Mouse (Mus musculus) MEL (cell line): ENCODE data around the gene Nsmf.

Experiments used
- CTCF ChIP-seq, 3 experiments: IDR thresholded peaks in 2 of 3; conservative IDR thresholded peaks in 1 of 3; 2 replicates each; pipeline ENCODE4 v1.5.1; 2011 to 2012; ENCODE audit warnings: low read length in 3 of 3, low read depth in 2 of 3, mild to moderate bottlenecking in 2 of 3, improper control_type of control experiment in 1 of 3, inconsistent platforms in 1 of 3, mixed read lengths in 1 of 3, moderate library complexity in 1 of 3; ENCODE audit not compliant: control insufficient read depth in 1 of 3, insufficient read depth in 1 of 3, poor library complexity in 1 of 3, severe bottlenecking in 1 of 3
- EP300 ChIP-seq, 2 experiments: IDR thresholded peaks; 2 replicates each; pipeline ENCODE4 v1.6.1; 2011; ENCODE audit warnings: improper control_type of control experiment in 2 of 2, low read length in 2 of 2, low read depth in 1 of 2, mild to moderate bottlenecking in 1 of 2
- ETS1 ChIP-seq: IDR thresholded peaks from 2 replicates; pipeline ENCODE4 v1.6.1; 2012; ENCODE audit warnings: low read depth, mild to moderate bottlenecking, inconsistent platforms, low read length, improper control_type of control experiment, moderate library complexity
- GABPA ChIP-seq: IDR thresholded peaks from 2 replicates; pipeline ENCODE4 v1.6.1; 2012; ENCODE audit warnings: low read depth, mild to moderate bottlenecking, inconsistent platforms, low read length, improper control_type of control experiment, moderate library complexity
- KAT2A ChIP-seq: conservative IDR thresholded peaks from 2 replicates; pipeline ENCODE4 v1.6.1; 2012; ENCODE audit warnings: low read depth, low read length, improper control_type of control experiment, inconsistent platforms
- MAX ChIP-seq: IDR thresholded peaks from 2 replicates; pipeline ENCODE4 v1.6.1; 2011; ENCODE audit warnings: low read length, improper control_type of control experiment
- MYB ChIP-seq: IDR thresholded peaks from 2 replicates; pipeline ENCODE4 v1.6.1; 2011; ENCODE audit warnings: mild to moderate bottlenecking, low read depth, low read length, improper control_type of control experiment
- POLR2A ChIP-seq, 2 experiments: IDR thresholded peaks; 2 replicates each; pipeline ENCODE4 v1.6.1; 2011 to 2012; ENCODE audit warnings: low read length in 2 of 2, mild to moderate bottlenecking in 2 of 2, control low read depth in 1 of 2, improper control_type of control experiment in 1 of 2, low read depth in 1 of 2, moderate library complexity in 1 of 2; ENCODE audit not compliant: control insufficient read depth in 1 of 2, insufficient read depth in 1 of 2, poor library complexity in 1 of 2
- RAD21 ChIP-seq: IDR thresholded peaks from 2 replicates; pipeline ENCODE4 v1.6.1; 2011; ENCODE audit warnings: mild to moderate bottlenecking, low read depth, low read length, improper control_type of control experiment
- TBP ChIP-seq: IDR thresholded peaks from 2 replicates; pipeline ENCODE4 v1.8.0; 2011; ENCODE audit warnings: low read depth, low read length, improper control_type of control experiment
- TCF12 ChIP-seq: IDR thresholded peaks from 2 replicates; pipeline ENCODE4 v1.6.1; 2014; ENCODE audit warnings: low read depth, mild to moderate bottlenecking, inconsistent platforms, low read length, improper control_type of control experiment, moderate library complexity
- ZNF384 ChIP-seq: IDR thresholded peaks from 2 replicates; pipeline ENCODE4 v1.6.1; 2012; ENCODE audit warnings: low read depth, mild to moderate bottlenecking, inconsistent platforms, low read length, improper control_type of control experiment

- TF ChIP-seq RAD21 (no peak), TBP (no peak), CTCF (IDR thresholded peaks at IDR 0.05 in 2 of 3, conservative IDR thresholded peaks at IDR 0.05 in 1 of 3; ENCODE audit: control insufficient read depth in 1 of 3, insufficient read depth in 1 of 3, low read depth in 2 of 3, low read length in 3 of 3, poor library complexity in 1 of 3, severe bottlenecking in 1 of 3) (no peak), POLR2A (IDR thresholded peaks at IDR 0.05; ENCODE audit: control insufficient read depth in 1 of 2, insufficient read depth in 1 of 2, low read depth in 1 of 2, low read length in 2 of 2, poor library complexity in 1 of 2) (no peak), ZNF384 (no peak), EP300 (IDR thresholded peaks at IDR 0.05; ENCODE audit: low read depth in 1 of 2, low read length in 2 of 2) (no peak), TCF12 (no peak), MAX (no peak), GABPA (no peak), KAT2A (no peak), ETS1 (no peak), MYB (no peak)
These were observed 9.4 kb downstream of the Nsmf start for GRCm38 (mm10) chr2:25063523-25063922.
